Mouse (Mus musculus): ENCODE data around the gene Kif1b. TPM values are rescaled to one million over a fixed set of nuclear protein-coding genes. Genes with fewer than 3 reads are reported as not detected.

The Kif1b gene
- polyA plus RNA-seq, 1 experiment from 2014 or later = 38.9 TPM

DNA sequence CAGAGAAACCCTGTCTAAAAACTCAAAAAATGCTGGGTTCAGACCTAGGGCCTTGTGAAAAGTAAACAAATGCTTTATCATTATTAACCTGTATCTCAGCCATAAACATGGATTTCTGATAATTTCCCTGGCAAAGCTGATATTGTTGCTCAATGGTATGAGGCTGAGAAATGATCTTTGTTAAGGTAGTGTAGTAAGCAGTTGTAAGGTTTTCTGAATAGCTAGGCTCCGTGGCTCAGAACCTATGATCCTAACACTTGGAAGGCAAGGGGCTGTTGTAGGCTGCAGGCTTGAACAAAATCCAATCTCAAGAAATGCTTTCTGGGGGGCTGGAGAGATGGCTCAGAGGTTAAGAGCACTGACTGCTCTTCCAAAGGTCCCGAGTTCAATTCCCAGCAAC lies 118.9 kb downstream of the Kif1b start:
- DNase-seq (no peak), ATAC-seq (ENCODE audit: insufficient read depth) (no peak)
- Histone ChIP-seq H3K27ac (ENCODE audit: low read depth) (no peak overlapping the region), H3K27me3 (ENCODE audit: insufficient read depth, low read length) (no peaks in the 10 kb centered on the region), H3K4me2 (no peak overlapping the region), H3K4me3 (ENCODE audit: low read depth, low read length) (no peak overlapping the region), H3K36me3 (ENCODE audit: insufficient read depth) (peaks cover 51% of the 10 kb centered on the region), H3K9ac (no peak overlapping the region), H3K9me3 (ENCODE audit: low read depth, low read length) (no peaks in the 10 kb centered on the region), H3K4me1 (ENCODE audit: insufficient read depth) (no peaks in the 10 kb centered on the region)
- TF ChIP-seq CTCF (IDR thresholded peaks at IDR 0.05; ENCODE audit: low read depth) = no peak
- WGBS = 82% methylated on average over 2 of the region's 2 CpGs

DNA sequence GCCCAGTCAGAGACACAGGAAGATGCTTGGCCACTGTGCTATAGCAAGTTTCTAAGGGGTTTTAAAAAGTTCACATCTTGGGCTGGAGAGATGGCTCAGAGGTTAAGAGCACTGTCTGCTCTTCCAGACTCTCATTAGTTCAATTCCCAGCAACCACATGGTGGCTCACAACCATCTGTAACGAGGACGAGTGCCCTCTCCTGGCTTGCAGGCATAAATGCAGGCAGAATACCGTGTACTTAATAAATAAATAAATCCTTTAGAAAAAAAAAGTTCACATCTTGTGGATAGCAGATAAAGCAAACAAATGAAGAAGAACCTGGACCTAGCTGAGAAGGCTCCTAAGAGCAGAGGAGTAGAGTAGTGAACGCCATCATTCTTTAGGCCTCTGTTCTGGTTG lies 124.7 kb downstream of the Kif1b start:
- peaks cover 69% of the 10 kb centered on the region for H3K36me3 ChIP-seq (ENCODE audit: insufficient read depth)
- no peaks in the 10 kb centered on the region for H3K27me3 ChIP-seq (ENCODE audit: insufficient read depth, low read length)
- H3K4me1 ChIP-seq (ENCODE audit: insufficient read depth) = no peaks in the 10 kb centered on the region
- H3K9ac ChIP-seq = no peak overlapping the region
- H3K4me3 ChIP-seq (ENCODE audit: low read depth, low read length) = no peak overlapping the region
- H3K27ac ChIP-seq (ENCODE audit: low read depth) = no peak overlapping the region
- H3K9me3 ChIP-seq (ENCODE audit: low read depth, low read length) = no peaks in the 10 kb centered on the region
- TF ChIP-seq CTCF (IDR thresholded peaks at IDR 0.05; ENCODE audit: low read depth) = peak; percentile 57
- peak; percentile 42 for DNase-seq
- H3K4me2 ChIP-seq = no peak overlapping the region
- ATAC-seq (ENCODE audit: insufficient read depth) = no peak
- 58% methylated on average over 4 of the region's 4 CpGs for WGBS

DNA sequence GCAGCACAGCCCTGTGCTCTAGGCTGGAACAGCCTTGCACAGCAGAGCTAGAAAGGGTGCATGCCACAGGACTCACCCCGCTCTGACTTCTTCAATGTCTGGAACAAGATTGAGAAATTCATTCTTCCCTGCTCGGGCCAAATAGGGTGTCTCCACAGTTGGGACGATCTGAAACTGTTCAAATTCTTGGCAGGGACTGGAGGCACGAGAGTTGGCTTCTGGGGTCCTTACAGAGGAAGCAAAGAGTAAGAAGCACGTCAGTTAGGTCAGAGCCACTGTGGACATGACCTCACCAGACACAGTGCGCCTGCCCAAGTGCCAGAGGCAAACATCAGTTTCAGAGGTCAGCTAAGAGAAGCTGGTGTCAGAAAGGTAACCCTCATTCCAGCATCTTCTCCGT lies 125.3 kb downstream of the Kif1b start:
- DNase-seq (no peak), ATAC-seq (ENCODE audit: insufficient read depth) (no peak)
- Histone ChIP-seq H3K27me3 (ENCODE audit: insufficient read depth, low read length) (no peaks in the 10 kb centered on the region), H3K27ac (ENCODE audit: low read depth) (no peak overlapping the region), H3K36me3 (ENCODE audit: insufficient read depth) (peaks cover 65% of the 10 kb centered on the region), H3K4me2 (no peak overlapping the region), H3K4me3 (ENCODE audit: low read depth, low read length) (no peak overlapping the region), H3K9me3 (ENCODE audit: low read depth, low read length) (no peaks in the 10 kb centered on the region), H3K4me1 (ENCODE audit: insufficient read depth) (no peaks in the 10 kb centered on the region), H3K9ac (no peak overlapping the region)
- TF ChIP-seq CTCF (IDR thresholded peaks at IDR 0.05; ENCODE audit: low read depth) = no peak
- WGBS = 83% methylated on average over 7 of the region's 7 CpGs

DNA sequence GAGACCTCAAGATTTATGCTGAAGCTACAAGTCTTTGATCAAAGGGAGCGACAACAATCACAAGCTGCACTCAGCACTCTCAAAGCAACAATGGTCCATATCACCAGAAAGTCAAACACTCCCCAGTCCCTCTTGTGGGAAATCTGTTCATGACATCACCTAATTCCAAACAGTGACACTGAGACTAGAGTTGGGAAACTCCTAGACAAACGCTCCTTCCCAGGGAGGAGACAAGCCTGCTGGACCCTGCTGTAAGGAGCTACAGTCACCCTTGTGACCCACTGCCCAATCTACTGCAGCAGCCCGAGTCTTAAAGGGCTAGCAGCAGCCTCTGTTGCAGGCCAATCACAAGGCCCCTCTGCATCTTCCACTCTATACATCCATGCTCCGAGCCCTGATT lies 127.9 kb downstream of the Kif1b start:
- no peaks in the 10 kb centered on the region for H3K4me1 ChIP-seq (ENCODE audit: insufficient read depth)
- TF ChIP-seq CTCF (IDR thresholded peaks at IDR 0.05; ENCODE audit: low read depth) = no peak
- peaks cover 51% of the 10 kb centered on the region for H3K36me3 ChIP-seq (ENCODE audit: insufficient read depth)
- no peak overlapping the region for H3K4me2 ChIP-seq
- no peak overlapping the region for H3K4me3 ChIP-seq (ENCODE audit: low read depth, low read length)
- H3K27ac ChIP-seq (ENCODE audit: low read depth) = no peak overlapping the region; the same call in 1 of the 2 replicates
- H3K9ac ChIP-seq = no peak overlapping the region
- no peak for ATAC-seq (ENCODE audit: insufficient read depth)
- 49% methylated on average over 4 of the region's 4 CpGs for WGBS
- H3K9me3 ChIP-seq (ENCODE audit: low read depth, low read length) = no peaks in the 10 kb centered on the region
- no peak for DNase-seq
- no peaks in the 10 kb centered on the region for H3K27me3 ChIP-seq (ENCODE audit: insufficient read depth, low read length)

DNA sequence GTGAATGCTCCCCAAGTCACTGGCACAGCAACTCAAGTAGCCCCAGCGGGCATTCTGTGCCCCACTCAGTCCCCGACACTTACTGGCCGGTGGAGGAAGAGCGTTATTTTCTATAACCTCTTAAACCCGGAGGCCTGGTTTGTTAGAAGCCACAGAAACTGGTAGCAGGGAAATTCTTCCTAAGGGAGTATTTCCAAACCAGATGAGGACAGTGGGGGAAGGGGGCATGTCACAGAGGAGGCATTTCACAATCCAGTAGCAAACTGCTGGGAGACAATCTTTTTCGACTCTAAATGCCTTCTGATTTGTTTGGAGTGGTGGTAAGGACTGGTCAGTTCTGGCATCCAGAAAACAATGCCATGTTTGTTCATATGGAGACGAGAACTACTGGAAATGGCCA lies 128.3 kb downstream of the Kif1b start:
- no peak overlapping the region for H3K9ac ChIP-seq
- no peak overlapping the region for H3K27ac ChIP-seq (ENCODE audit: low read depth)
- no peak for TF ChIP-seq CTCF (IDR thresholded peaks at IDR 0.05; ENCODE audit: low read depth)
- DNase-seq (no peak), ATAC-seq (ENCODE audit: insufficient read depth) (no peak)
- H3K27me3 ChIP-seq (ENCODE audit: insufficient read depth, low read length) = no peaks in the 10 kb centered on the region
- peaks cover 47% of the 10 kb centered on the region for H3K36me3 ChIP-seq (ENCODE audit: insufficient read depth)
- no peak overlapping the region for H3K4me2 ChIP-seq
- H3K9me3 ChIP-seq (ENCODE audit: low read depth, low read length) = no peaks in the 10 kb centered on the region
- WGBS = 62% methylated on average over 7 of the region's 7 CpGs
- no peaks in the 10 kb centered on the region for H3K4me1 ChIP-seq (ENCODE audit: insufficient read depth)
- no peak overlapping the region for H3K4me3 ChIP-seq (ENCODE audit: low read depth, low read length)

DNA sequence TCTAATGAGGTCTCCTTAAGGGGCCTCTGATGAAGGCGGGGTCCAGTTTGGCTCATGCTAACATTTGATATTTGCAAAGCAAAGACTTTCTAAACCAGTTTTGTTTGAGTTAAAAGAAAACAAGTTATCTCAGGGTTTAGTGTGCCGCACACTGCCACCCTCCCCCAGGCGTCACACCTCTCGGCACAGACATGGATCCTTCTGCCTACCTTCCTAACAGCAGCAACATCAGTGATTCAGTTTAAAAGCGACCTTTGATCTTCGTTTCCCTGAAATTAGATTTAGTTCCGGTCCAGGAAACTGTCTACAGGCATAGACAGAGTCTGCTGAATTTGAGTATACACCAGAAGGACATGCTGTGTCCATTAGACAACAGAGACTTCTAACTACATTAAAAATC lies 129.2 kb downstream of the Kif1b start:
- DNase-seq (no peak), ATAC-seq (ENCODE audit: insufficient read depth) (no peak)
- Histone ChIP-seq H3K27ac (ENCODE audit: low read depth) (no peak overlapping the region), H3K9ac (no peak overlapping the region), H3K4me2 (no peak overlapping the region), H3K9me3 (ENCODE audit: low read depth, low read length) (no peaks in the 10 kb centered on the region), H3K4me1 (ENCODE audit: insufficient read depth) (no peaks in the 10 kb centered on the region), H3K27me3 (ENCODE audit: insufficient read depth, low read length) (no peaks in the 10 kb centered on the region), H3K36me3 (ENCODE audit: insufficient read depth) (peaks cover 39% of the 10 kb centered on the region), H3K4me3 (ENCODE audit: low read depth, low read length) (no peak overlapping the region)
- no peak for TF ChIP-seq CTCF (IDR thresholded peaks at IDR 0.05; ENCODE audit: low read depth)
- WGBS = 70% methylated on average over 7 of the region's 7 CpGs

DNA sequence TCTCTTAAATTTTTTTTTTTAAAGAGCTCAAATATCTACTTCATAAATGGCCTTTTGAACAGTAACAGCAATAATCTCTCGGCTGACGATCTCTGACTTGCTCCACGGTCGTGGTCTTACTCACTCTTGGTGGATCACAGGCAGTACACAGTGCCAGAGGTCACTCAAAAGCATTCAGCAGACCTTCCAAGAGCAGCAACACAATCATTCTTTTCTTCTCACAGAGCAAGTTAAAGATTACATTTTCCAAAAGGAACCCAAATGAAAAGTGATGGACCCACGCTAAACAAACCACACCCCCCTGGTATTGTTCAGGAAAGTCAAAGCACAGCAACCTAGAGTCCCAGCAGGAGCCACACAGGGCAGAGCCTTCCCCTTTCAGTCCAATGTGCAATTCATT lies 130.4 kb downstream of the Kif1b start:
- no peaks in the 10 kb centered on the region for H3K9me3 ChIP-seq (ENCODE audit: low read depth, low read length)
- H3K4me1 ChIP-seq (ENCODE audit: insufficient read depth) = no peaks in the 10 kb centered on the region
- H3K27ac ChIP-seq (ENCODE audit: low read depth) = no peak overlapping the region
- H3K9ac ChIP-seq = no peak overlapping the region
- no peaks in the 10 kb centered on the region for H3K27me3 ChIP-seq (ENCODE audit: insufficient read depth, low read length)
- no peak for DNase-seq
- H3K4me3 ChIP-seq (ENCODE audit: low read depth, low read length) = no peak overlapping the region
- H3K4me2 ChIP-seq = no peak overlapping the region
- WGBS = 45% methylated on average over 5 of the region's 5 CpGs
- ATAC-seq (ENCODE audit: insufficient read depth) = no peak
- TF ChIP-seq CTCF (IDR thresholded peaks at IDR 0.05; ENCODE audit: low read depth) = no peak
- H3K36me3 ChIP-seq (ENCODE audit: insufficient read depth) = peaks cover 27% of the 10 kb centered on the region

DNA sequence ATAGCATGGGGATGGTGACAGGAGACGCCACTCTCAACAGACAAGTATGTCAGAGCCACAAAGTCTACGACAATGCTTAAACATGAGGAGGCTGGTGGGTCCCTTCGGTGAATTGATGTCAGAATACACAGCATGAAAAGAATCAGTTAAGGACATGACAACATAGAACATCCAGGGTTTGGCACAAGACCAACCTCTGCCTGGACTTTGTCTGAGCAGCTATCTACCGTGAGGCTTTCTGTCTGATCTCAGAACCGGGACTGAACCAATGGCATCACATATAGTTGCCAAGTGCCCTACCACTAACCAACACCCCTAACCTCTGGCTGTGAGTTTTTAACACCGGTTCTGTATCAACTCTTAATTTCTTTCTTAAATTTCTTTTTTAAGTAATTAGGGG lies 130.8 kb downstream of the Kif1b start:
- 73% methylated on average over 6 of the region's 6 CpGs for WGBS
- no peak for TF ChIP-seq CTCF (IDR thresholded peaks at IDR 0.05; ENCODE audit: low read depth)
- no peak overlapping the region for H3K4me2 ChIP-seq
- H3K27me3 ChIP-seq (ENCODE audit: insufficient read depth, low read length) = no peaks in the 10 kb centered on the region
- DNase-seq (no peak), ATAC-seq (ENCODE audit: insufficient read depth) (no peak)
- no peaks in the 10 kb centered on the region for H3K9me3 ChIP-seq (ENCODE audit: low read depth, low read length)
- no peak overlapping the region for H3K4me3 ChIP-seq (ENCODE audit: low read depth, low read length)
- H3K4me1 ChIP-seq (ENCODE audit: insufficient read depth) = no peaks in the 10 kb centered on the region
- no peak overlapping the region for H3K9ac ChIP-seq
- no peak overlapping the region for H3K27ac ChIP-seq (ENCODE audit: low read depth)
- peaks cover 23% of the 10 kb centered on the region for H3K36me3 ChIP-seq (ENCODE audit: insufficient read depth)

Data from lung, embryonic 14.5 days (tissue).